22 mouse cellular contexts compared by ENCODE assay signal in genomic region chr12:7662027-7662426, GRCm38 (mm10).
A peak's percentile ranks its signal among the peaks of the same experiment; 100 is the strongest.
DNase-seq lines count a peak whose midpoint lies in the region; ATAC-seq and TF ChIP-seq lines count a peak whose summit lies in the region.
"Had no signal": no experiment of that assay in that cellular context is flagged by ENCODE, and none has a peak within 500 bp of the region (broad histone marks: within the 10 kb centered on the region; RNA-seq: fewer than 3 reads in every experiment).

No protein-coding gene starts in this region.

- no peaks in the 10 kb centered on the region for H3K27me3 ChIP-seq in forebrain, embryonic 14.5 days (replicated peaks; ENCODE audit: control insufficient read depth, insufficient read depth, low read length)
- no peaks in the 10 kb centered on the region for H3K27me3 ChIP-seq in forebrain, embryonic 12.5 days
- no peaks in the 10 kb centered on the region for H3K27me3 ChIP-seq in thymus, adult 2 months (ENCODE audit: control insufficient read depth, insufficient read depth, low read length)
- H3K27me3 ChIP-seq: CH12.LX; heart, embryonic 15.5 days; limb, embryonic 12.5 days; liver, embryonic 12.5 days; midbrain, embryonic 13.5 days; neural tube, embryonic 15.5 days had no signal

- no peak overlapping the region for H3K4me3 ChIP-seq in forebrain, embryonic 14.5 days (ENCODE audit: low read depth, low read length)
- H3K4me3 ChIP-seq in forebrain, embryonic 12.5 days (replicated peaks) = no peak overlapping the region
- H3K4me3 ChIP-seq in layer of hippocampus, adult 2 months = no peak overlapping the region
- H3K4me3 ChIP-seq in thymus, adult 2 months (ENCODE audit: control insufficient read depth, insufficient read depth, low read length) = no peak overlapping the region
- H3K4me3 ChIP-seq: heart, embryonic 15.5 days; limb, embryonic 12.5 days; liver, embryonic 12.5 days; midbrain, embryonic 13.5 days; neural tube, embryonic 15.5 days had no signal

- peak; percentile 59 for TF ChIP-seq CTCF in layer of hippocampus, adult 2 months (conservative IDR thresholded peaks at IDR 0.05)
- no peak for TF ChIP-seq CTCF in thymus, adult 2 months (IDR thresholded peaks at IDR 0.05; ENCODE audit: borderline replicate concordance, control insufficient read depth, extremely low read depth, insufficient read depth, low read length, poor library complexity)

- 54% methylated on average over 3 of the region's 3 CpGs for WGBS in forebrain, embryonic 14.5 days
- 54% methylated on average over 3 of the region's 3 CpGs for WGBS in forebrain, embryonic 12.5 days
- 67% methylated on average over 3 of the region's 3 CpGs for WGBS in thymus, adult 2 months

- H3K4me2 ChIP-seq in forebrain, embryonic 14.5 days (ENCODE audit: low read length) = no peak overlapping the region
- no peak overlapping the region for H3K4me2 ChIP-seq in forebrain, embryonic 12.5 days
- H3K4me2 ChIP-seq: heart, embryonic 15.5 days; limb, embryonic 12.5 days; liver, embryonic 12.5 days; midbrain, embryonic 13.5 days; neural tube, embryonic 15.5 days had no signal

- no peaks in the 10 kb centered on the region for H3K36me3 ChIP-seq in forebrain, embryonic 14.5 days (ENCODE audit: control insufficient read depth, insufficient read depth, low read length)
- no peaks in the 10 kb centered on the region for H3K36me3 ChIP-seq in forebrain, embryonic 12.5 days (replicated peaks)
- no peaks in the 10 kb centered on the region for H3K36me3 ChIP-seq in thymus, adult 2 months (ENCODE audit: control insufficient read depth, insufficient read depth, low read length)
- H3K36me3 ChIP-seq: heart, embryonic 15.5 days; limb, embryonic 12.5 days; liver, embryonic 12.5 days; midbrain, embryonic 13.5 days; neural tube, embryonic 15.5 days had no signal

- no peak for TF ChIP-seq POLR2A in thymus, adult 2 months (IDR thresholded peaks at IDR 0.05; ENCODE audit: control insufficient read depth, extremely low read depth, insufficient read depth, low read length, poor library complexity)

- ATAC-seq in forebrain, embryonic 14.5 days = no peak
- ATAC-seq in forebrain, embryonic 12.5 days (ENCODE audit: low FRiP score) = no peak
- ATAC-seq: liver, embryonic 12.5 days; midbrain, embryonic 13.5 days had no signal

- H3K27ac ChIP-seq in forebrain, embryonic 14.5 days (ENCODE audit: low read depth, low read length) = no peak overlapping the region
- no peak overlapping the region for H3K27ac ChIP-seq in forebrain, embryonic 12.5 days
- no peak overlapping the region for H3K27ac ChIP-seq in layer of hippocampus, adult 2 months
- no peak overlapping the region for H3K27ac ChIP-seq in thymus, adult 2 months (ENCODE audit: control insufficient read depth, insufficient read depth, low read length)
- H3K27ac ChIP-seq: heart, embryonic 15.5 days; limb, embryonic 12.5 days; liver, embryonic 12.5 days; midbrain, embryonic 13.5 days; neural tube, embryonic 15.5 days had no signal

- no peak overlapping the region for H3K9ac ChIP-seq in forebrain, embryonic 14.5 days (ENCODE audit: low read length)
- no peak overlapping the region for H3K9ac ChIP-seq in forebrain, embryonic 12.5 days
- H3K9ac ChIP-seq: heart, embryonic 15.5 days; limb, embryonic 12.5 days; liver, embryonic 12.5 days; midbrain, embryonic 13.5 days; neural tube, embryonic 15.5 days had no signal

- peak; percentile 6 for DNase-seq in forebrain, embryonic 14.5 days (ENCODE audit: low spot score)
- no peak for DNase-seq in layer of hippocampus, adult 2 months (ENCODE audit: low spot score in 2 of 2)
- DNase-seq in layer of hippocampus, adult 9-10 months (ENCODE audit: low spot score) = no peak
- peak; percentile 3 for DNase-seq in right cerebral cortex, adult 18-20 months
- DNase-seq in right cerebral cortex, postnatal 14 days = no peak
- DNase-seq in thymus, adult 2 months = no peak
- no peak for DNase-seq in urinary bladder, postnatal 14 days (ENCODE audit: low spot score)
- DNase-seq: cerebellum, adult 8-10 months; gastrocnemius, postnatal 10 days; heart, adult 11 months; heart, postnatal 4 days; kidney, adult 8-10 months; kidney, postnatal 25 days; lung, adult 2 months; thymus, postnatal 4 days had no signal

- no peaks in the 10 kb centered on the region for H3K9me3 ChIP-seq in forebrain, embryonic 14.5 days (replicated peaks; ENCODE audit: control insufficient read depth, low read length)
- H3K9me3 ChIP-seq in forebrain, embryonic 12.5 days = no peaks in the 10 kb centered on the region
- H3K9me3 ChIP-seq: heart, embryonic 15.5 days; limb, embryonic 12.5 days; liver, embryonic 12.5 days; midbrain, embryonic 13.5 days; neural tube, embryonic 15.5 days had no signal

- H3K4me1 ChIP-seq in forebrain, embryonic 14.5 days (ENCODE audit: control insufficient read depth, insufficient read depth, low read length) = no peaks in the 10 kb centered on the region
- H3K4me1 ChIP-seq in forebrain, embryonic 12.5 days = no peaks in the 10 kb centered on the region
- no peaks in the 10 kb centered on the region for H3K4me1 ChIP-seq in thymus, adult 2 months (replicated peaks; ENCODE audit: control insufficient read depth, insufficient read depth, low read length)
- H3K4me1 ChIP-seq: heart, embryonic 15.5 days; limb, embryonic 12.5 days; liver, embryonic 12.5 days; midbrain, embryonic 13.5 days; neural tube, embryonic 15.5 days had no signal

Comparison
In these comparisons a context has a peak if more than half of its experiments do, and no peak if none do; other contexts are left out.
1. DNase-seq: peak in forebrain, embryonic 14.5 days (single experiment) and right cerebral cortex, adult 18-20 months (single experiment); none in layer of hippocampus, adult 2 months (0 of 2), layer of hippocampus, adult 9-10 months (single experiment), right cerebral cortex, postnatal 14 days (single experiment), thymus, adult 2 months (single experiment) and urinary bladder, postnatal 14 days (single experiment).